Mouse (Mus musculus): ENCODE measurements around the gene Prmt7.

DNA sequence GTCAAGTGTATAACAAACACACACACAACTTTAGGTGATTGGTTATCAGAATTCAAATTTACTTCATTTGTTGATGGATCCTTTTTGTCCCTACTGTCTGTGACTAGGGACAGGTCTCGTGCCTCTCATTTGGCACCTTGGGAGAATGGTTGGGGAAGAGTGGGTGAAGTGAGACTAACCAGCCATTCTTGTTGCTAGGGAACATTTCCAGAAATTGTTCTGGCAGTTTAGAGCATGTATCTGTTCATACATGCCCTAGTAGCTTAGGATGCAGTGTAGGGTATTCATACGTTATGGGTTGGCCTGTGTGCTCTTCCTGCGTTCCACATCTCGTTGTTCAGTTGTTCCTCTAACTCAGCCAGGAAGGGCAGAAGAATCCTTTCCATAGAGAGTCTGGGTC, 21.6 kb upstream of the Prmt7 start:
- TF ChIP-seq CTCF (IDR thresholded peaks at IDR 0.05; ENCODE audit: borderline replicate concordance, control insufficient read depth, extremely low read depth, insufficient read depth, low read length, poor library complexity) (no peak), POLR2A (IDR thresholded peaks at IDR 0.05; ENCODE audit: control insufficient read depth, extremely low read depth, insufficient read depth, low read length, poor library complexity) (no peak)

Data from thymus, adult 2 months (tissue).